Mouse (Mus musculus): ENCODE measurements around the gene Tacc3. TPM values are rescaled to one million over a fixed set of nuclear protein-coding genes. Genes with fewer than 3 reads are reported as not detected.

Gene Tacc3
- polyA plus RNA-seq, 1 experiment from 2014 or later = 158 TPM

GRCm38 (mm10) chr5:33632526-33632925 lies 25.4 kb upstream of the Tacc3 start:
- DNase-seq (no peak), ATAC-seq (ENCODE audit: low read depth) (no peak)
- Histone ChIP-seq H3K4me3 (replicated peaks) (no peak overlapping the region), H3K27ac (no peak overlapping the region), H3K4me2 (no peak overlapping the region), H3K9me3 (replicated peaks) (no peaks in the 10 kb centered on the region), H3K4me1 (replicated peaks) (peaks cover 47% of the 10 kb centered on the region), H3K9ac (no peak overlapping the region; the same call in 1 of the 2 replicates), H3K27me3 (no peaks in the 10 kb centered on the region), H3K36me3 (peaks cover 29% of the 10 kb centered on the region)
- 67% methylated on average over 1 of the region's 1 CpGs for WGBS (ENCODE audit: insufficient replicate concordance)

- peak; percentile 62 for ATAC-seq (ENCODE audit: low read depth)
- no peak for DNase-seq
- WGBS (ENCODE audit: insufficient replicate concordance) = 46% methylated on average over 3 of the region's 3 CpGs
- Histone ChIP-seq H3K27ac (no peak overlapping the region), H3K4me3 (replicated peaks) (no peak overlapping the region), H3K4me2 (no peak overlapping the region), H3K9me3 (replicated peaks) (no peaks in the 10 kb centered on the region), H3K27me3 (no peaks in the 10 kb centered on the region), H3K36me3 (peaks cover 53% of the 10 kb centered on the region), H3K9ac (no peak overlapping the region), H3K4me1 (replicated peaks) (peaks cover 32% of the 10 kb centered on the region)
Measured at GRCm38 (mm10) chr5:33635361-33635760, 22.6 kb upstream of the Tacc3 start.

GRCm38 (mm10) chr5:33637606-33638350 lies 20.1 kb upstream of the Tacc3 start:
- H3K36me3 ChIP-seq = peaks cover 77% of the 10 kb centered on the region
- ATAC-seq (ENCODE audit: low read depth) = no peak
- 72% methylated on average over 3 of the region's 3 CpGs for WGBS (ENCODE audit: insufficient replicate concordance)

GRCm38 (mm10) chr5:33638826-33639225 lies 19.1 kb upstream of the Tacc3 start:
- Histone ChIP-seq H3K4me3 (replicated peaks) (no peak overlapping the region), H3K36me3 (peaks cover 88% of the 10 kb centered on the region), H3K27me3 (no peaks in the 10 kb centered on the region), H3K27ac (no peak overlapping the region), H3K4me1 (replicated peaks) (peaks cover 33% of the 10 kb centered on the region), H3K4me2 (no peak overlapping the region), H3K9ac (no peak overlapping the region), H3K9me3 (replicated peaks) (no peaks in the 10 kb centered on the region)
- DNase-seq = no peak
- ATAC-seq (ENCODE audit: low read depth) = peak; percentile 13; the same call in 1 of the 2 replicates
- WGBS (ENCODE audit: insufficient replicate concordance) = 75% methylated on average over 4 of the region's 4 CpGs

More at GRCm38 (mm10) chr5:33637606-33638350, 20.1 kb upstream of the Tacc3 start:
- Histone ChIP-seq H3K9me3 (replicated peaks) (no peaks in the 10 kb centered on the region), H3K4me1 (replicated peaks) (peaks cover 26% of the 10 kb centered on the region), H3K27me3 (no peaks in the 10 kb centered on the region), H3K9ac (no peak overlapping the region), H3K4me2 (no peak overlapping the region), H3K4me3 (replicated peaks) (no peak overlapping the region), H3K27ac (no peak overlapping the region)
- no peak for DNase-seq

GRCm38 (mm10) chr5:33640652-33641051 lies 17.3 kb upstream of the Tacc3 start:
- no peak overlapping the region for H3K9ac ChIP-seq
- peaks cover 94% of the 10 kb centered on the region for H3K36me3 ChIP-seq
- DNase-seq (no peak), ATAC-seq (ENCODE audit: low read depth) (no peak; the same call in 1 of the 2 replicates)
- H3K27ac ChIP-seq = no peak overlapping the region
- H3K4me2 ChIP-seq = no peak overlapping the region
- H3K4me3 ChIP-seq (replicated peaks) = no peak overlapping the region
- no peaks in the 10 kb centered on the region for H3K9me3 ChIP-seq (replicated peaks)
- H3K27me3 ChIP-seq = no peaks in the 10 kb centered on the region
- peaks cover 32% of the 10 kb centered on the region for H3K4me1 ChIP-seq (replicated peaks)
- WGBS (ENCODE audit: insufficient replicate concordance) = 41% methylated on average over 3 of the region's 3 CpGs

GRCm38 (mm10) chr5:33651017-33651416 lies 6.9 kb upstream of the Tacc3 start:
- ATAC-seq (ENCODE audit: low read depth) = no peak
- peak overlapping the region; percentile 92 for H3K27ac ChIP-seq
- H3K9ac ChIP-seq = peak overlapping the region; percentile 79
- no peaks in the 10 kb centered on the region for H3K9me3 ChIP-seq (replicated peaks)
- H3K4me1 ChIP-seq (replicated peaks) = peaks cover 81% of the 10 kb centered on the region
- WGBS (ENCODE audit: insufficient replicate concordance) = 1% methylated on average over 2 of the region's 2 CpGs
- no peaks in the 10 kb centered on the region for H3K27me3 ChIP-seq
- H3K4me3 ChIP-seq (replicated peaks) = peak overlapping the region; percentile 83
- H3K36me3 ChIP-seq = peaks cover 74% of the 10 kb centered on the region
- peak overlapping the region; percentile 92 for H3K4me2 ChIP-seq
- no peak for DNase-seq

GRCm38 (mm10) chr5:33651541-33651920 lies 6.4 kb upstream of the Tacc3 start:
- under 1% methylated on average over 11 of the region's 11 CpGs for WGBS (ENCODE audit: insufficient replicate concordance)
- H3K4me1 ChIP-seq (replicated peaks) = peaks cover 81% of the 10 kb centered on the region
- peak overlapping the region; percentile 92 for H3K4me2 ChIP-seq
- H3K4me3 ChIP-seq (replicated peaks) = peak overlapping the region; percentile 83
- ATAC-seq (ENCODE audit: low read depth) (no peak), DNase-seq (no peak)
- no peaks in the 10 kb centered on the region for H3K9me3 ChIP-seq (replicated peaks)
- peak overlapping the region; percentile 79 for H3K9ac ChIP-seq
- peaks cover 68% of the 10 kb centered on the region for H3K36me3 ChIP-seq
- peak overlapping the region; percentile 92 for H3K27ac ChIP-seq
- no peaks in the 10 kb centered on the region for H3K27me3 ChIP-seq

- H3K4me1 ChIP-seq (replicated peaks) = peaks cover 84% of the 10 kb centered on the region
- DNase-seq (peak; percentile 95), ATAC-seq (ENCODE audit: low read depth) (peak; percentile 88)
- H3K27me3 ChIP-seq = no peaks in the 10 kb centered on the region
- under 1% methylated on average over 82 of the region's 82 CpGs for WGBS (ENCODE audit: insufficient replicate concordance)
- peak within 1 kb of the TSS; percentile 79 for H3K9ac ChIP-seq
- H3K9me3 ChIP-seq (replicated peaks) = no peaks in the 10 kb centered on the region
- H3K4me2 ChIP-seq = peak within 1 kb of the TSS; percentile 92
- peak within 1 kb of the TSS; percentile 83 for H3K4me3 ChIP-seq (replicated peaks)
- H3K27ac ChIP-seq = peak within 1 kb of the TSS; percentile 92
- H3K36me3 ChIP-seq = peaks cover 62% of the 10 kb centered on the region
Measured at GRCm38 (mm10) chr5:33651921-33652782, 5.8 kb upstream of the Tacc3 start, which contains the start of gene Slbp. TSS of gene Slbp (minus strand) at chr5:33652574.

GRCm38 (mm10) chr5:33652783-33653173 lies 5.2 kb upstream of the Tacc3 start:
- Histone ChIP-seq H3K4me1 (replicated peaks) (peaks cover 78% of the 10 kb centered on the region), H3K36me3 (peaks cover 56% of the 10 kb centered on the region), H3K27me3 (no peaks in the 10 kb centered on the region), H3K27ac (peak overlapping the region; percentile 92), H3K9ac (peak overlapping the region; percentile 78), H3K4me2 (peak overlapping the region; percentile 92), H3K9me3 (replicated peaks) (no peaks in the 10 kb centered on the region), H3K4me3 (replicated peaks) (peak overlapping the region; percentile 83)
- peak; percentile 17 for ATAC-seq (ENCODE audit: low read depth)
- no peak for DNase-seq
- WGBS (ENCODE audit: insufficient replicate concordance) = 4% methylated on average over 9 of the region's 9 CpGs

GRCm38 (mm10) chr5:33654424-33654823 lies 3.5 kb upstream of the Tacc3 start:
- Histone ChIP-seq H3K9ac (0 out of 2 replicates have a peak overlapping the region, but pooled peaks have one; percentile 78), H3K9me3 (replicated peaks) (no peaks in the 10 kb centered on the region), H3K27ac (peak overlapping the region; percentile 92; the same call in 1 of the 2 replicates), H3K27me3 (no peaks in the 10 kb centered on the region), H3K4me1 (replicated peaks) (peaks cover 68% of the 10 kb centered on the region), H3K4me3 (replicated peaks) (no peak overlapping the region), H3K36me3 (peaks cover 40% of the 10 kb centered on the region), H3K4me2 (0 out of 2 replicates have a peak overlapping the region, but pooled peaks have one; percentile 95)
- DNase-seq (no peak), ATAC-seq (ENCODE audit: low read depth) (no peak)
- WGBS (ENCODE audit: insufficient replicate concordance) = 90% methylated on average over 13 of the region's 13 CpGs

GRCm38 (mm10) chr5:33655251-33655840 lies 2.6 kb upstream of the Tacc3 start:
- Histone ChIP-seq H3K27me3 (no peaks in the 10 kb centered on the region), H3K27ac (no peak overlapping the region), H3K4me3 (replicated peaks) (peak overlapping the region; percentile 84; the same call in 1 of the 2 replicates), H3K9ac (peak overlapping the region; percentile 92), H3K4me2 (peak overlapping the region; percentile 95), H3K4me1 (replicated peaks) (peaks cover 68% of the 10 kb centered on the region), H3K9me3 (replicated peaks) (no peaks in the 10 kb centered on the region), H3K36me3 (peaks cover 35% of the 10 kb centered on the region)
- DNase-seq = no peak
- 87% methylated on average over 10 of the region's 10 CpGs for WGBS (ENCODE audit: insufficient replicate concordance)
- no peak for ATAC-seq (ENCODE audit: low read depth)
